Mouse (Mus musculus) adrenal gland, postnatal 25 days (tissue): ENCODE results near the gene March10. TPM values are rescaled to one million over a fixed set of nuclear protein-coding genes. Genes with fewer than 3 reads are reported as not detected.

ENCODE experiments used
- DNase-seq: peaks from one replicate; pipeline ENCODE4 v3.0.0; 2021; ENCODE audit warnings: mixed read lengths
- total RNA-seq: library from RNA; stranded (reverse); gene quantifications from 2 replicates; pipeline ENCODE4 v1.2.3, GENCODE M21; 2021

March10 gene
- total RNA-seq, 1 experiment from 2014 or later, result not detected

DNA sequence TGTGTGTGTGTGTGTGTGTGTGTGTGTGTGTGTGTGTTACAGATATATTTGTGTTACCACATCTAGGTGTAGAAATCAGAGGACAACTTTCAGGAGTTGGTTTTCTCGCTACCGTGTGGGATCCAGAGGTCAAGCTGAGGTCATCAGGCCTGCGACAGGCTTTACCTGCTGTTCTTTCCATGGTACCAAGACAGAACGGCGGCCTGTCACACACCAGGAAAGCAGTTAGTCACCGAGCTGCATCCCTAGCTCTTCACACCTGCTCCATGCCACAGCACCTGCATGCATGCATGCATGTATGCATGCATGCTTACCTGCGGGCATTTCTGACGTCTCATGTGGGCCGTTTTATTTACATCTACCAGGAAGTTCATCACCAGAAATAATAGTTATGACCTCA is 9.0 kb upstream of the March10 start:
- no peak for DNase-seq

DNA sequence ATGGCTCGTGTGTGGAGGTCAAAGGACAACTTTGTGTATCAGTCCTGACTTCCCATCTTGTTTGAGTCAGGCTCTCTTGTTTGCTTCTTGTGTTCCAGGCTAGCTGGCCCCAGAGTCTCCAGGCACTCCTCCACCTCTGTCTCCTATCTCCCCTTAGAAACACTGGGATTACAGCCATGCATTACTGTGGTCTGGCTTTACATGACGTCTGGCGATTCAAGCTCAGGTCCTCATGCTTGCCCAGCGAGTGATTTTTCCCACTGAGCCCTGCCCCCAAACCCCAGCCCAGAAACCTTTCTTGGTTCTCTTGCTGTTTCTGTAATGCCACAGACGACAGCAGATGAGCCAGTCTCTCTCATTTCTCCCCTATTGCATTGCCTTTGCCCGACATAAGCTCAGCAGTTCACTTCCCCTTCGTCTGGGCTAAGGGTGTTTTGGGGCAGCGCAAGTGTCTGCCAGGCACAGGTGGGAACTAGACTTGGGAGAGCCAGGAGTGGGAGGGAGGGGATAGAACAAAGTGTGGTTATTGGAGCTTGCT is 8.0 kb upstream of the March10 start:
- no peak for DNase-seq

GRCm38 (mm10) chr11:105459900-105460299 is 3.4 kb upstream of the March10 start:
- peak; percentile 16 for DNase-seq

DNA sequence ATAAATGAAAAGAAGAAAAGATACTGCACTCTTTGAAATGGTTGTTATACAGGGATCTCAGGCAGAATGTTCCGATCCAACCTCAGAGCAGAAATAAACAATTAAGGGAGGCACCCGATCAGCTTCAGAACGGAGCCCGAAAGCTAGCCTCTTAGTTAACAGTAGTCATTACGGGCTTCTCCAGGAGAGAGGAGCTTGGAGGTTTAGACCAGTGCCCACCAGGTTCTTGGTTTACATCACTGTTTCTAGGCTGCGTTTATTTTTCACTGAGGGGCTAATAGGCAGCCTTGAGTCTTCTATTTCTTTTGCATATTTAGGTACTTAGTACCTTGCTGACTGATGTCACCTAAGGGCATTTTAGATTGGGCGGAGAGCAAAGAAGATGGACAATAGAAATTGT is 506 bp upstream of the March10 start:
- DNase-seq, result no peak

DNA sequence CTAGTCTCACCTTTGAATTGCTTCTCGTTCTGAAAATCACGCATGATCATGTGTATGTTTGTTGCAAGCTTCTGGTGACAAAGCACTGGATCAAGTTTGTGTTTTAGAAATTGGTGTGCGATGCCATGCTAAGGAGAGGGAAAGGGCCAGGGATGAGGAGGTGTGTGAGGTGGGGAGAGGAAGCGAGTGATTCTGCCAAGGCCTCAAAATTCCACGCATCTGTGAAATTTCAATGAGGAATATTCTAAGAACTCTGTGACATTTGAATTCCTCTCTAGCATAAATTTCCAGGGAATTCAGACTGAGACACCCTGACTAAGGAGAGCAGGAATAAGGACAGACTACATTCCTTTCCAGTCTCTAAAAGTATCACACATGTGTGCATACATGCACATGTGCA is 1.4 kb downstream of the March10 start:
- DNase-seq, result no peak

DNA sequence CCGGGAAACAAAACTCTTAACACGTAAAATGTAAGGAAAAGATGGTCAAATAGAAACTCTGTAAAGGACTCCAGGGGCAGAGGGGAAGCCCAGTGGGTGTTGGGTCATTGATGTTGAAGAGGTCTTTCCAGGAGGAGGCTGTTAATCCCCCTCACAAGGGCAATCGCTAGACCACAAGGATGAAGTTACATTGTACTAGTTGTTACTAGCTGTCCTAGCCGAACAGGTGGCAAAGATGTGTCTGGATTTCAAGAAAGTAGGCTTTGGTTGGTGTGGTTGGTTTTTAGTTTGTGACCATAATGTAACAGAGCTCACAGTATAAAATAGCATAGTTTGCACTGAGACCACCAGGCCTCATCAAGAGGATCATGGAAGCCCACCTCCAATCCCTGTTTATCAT is 3.5 kb downstream of the March10 start:
- no peak for DNase-seq

GRCm38 (mm10) chr11:105452504-105452903 is 4.0 kb downstream of the March10 start:
- no peak for DNase-seq

DNA sequence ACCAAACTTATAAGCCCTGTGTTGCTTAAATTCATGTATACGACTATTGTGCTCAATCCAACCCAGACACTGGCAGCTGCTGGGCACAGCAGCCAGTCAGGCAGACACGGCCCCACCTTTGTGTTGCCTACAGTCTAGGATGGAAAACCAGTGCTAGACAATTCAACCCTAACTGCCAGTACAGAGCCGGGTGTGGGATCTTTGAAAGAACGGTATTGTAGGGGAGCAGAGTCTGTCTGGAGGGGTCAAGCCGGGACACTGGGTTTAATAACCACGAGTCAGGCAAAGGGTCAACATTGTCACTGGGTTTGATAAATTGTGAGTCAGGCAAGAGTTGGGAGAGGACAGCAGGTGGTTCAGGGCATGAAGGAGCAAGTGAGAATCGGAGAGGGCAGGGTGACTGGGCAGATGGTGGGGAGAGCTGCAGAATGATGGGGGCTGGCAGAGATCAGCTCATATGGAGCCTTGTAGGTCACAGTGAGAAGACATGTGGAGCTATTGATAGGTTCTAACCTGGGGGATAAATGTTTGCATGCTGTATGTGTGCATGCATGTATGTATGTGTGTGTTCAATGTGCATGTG is 4.9 kb downstream of the March10 start:
- DNase-seq, result no peak

GRCm38 (mm10) chr11:105449581-105450315 is 6.8 kb downstream of the March10 start:
- DNase-seq, result no peak

GRCm38 (mm10) chr11:105447661-105448060 is 8.9 kb downstream of the March10 start:
- no peak for DNase-seq

DNA sequence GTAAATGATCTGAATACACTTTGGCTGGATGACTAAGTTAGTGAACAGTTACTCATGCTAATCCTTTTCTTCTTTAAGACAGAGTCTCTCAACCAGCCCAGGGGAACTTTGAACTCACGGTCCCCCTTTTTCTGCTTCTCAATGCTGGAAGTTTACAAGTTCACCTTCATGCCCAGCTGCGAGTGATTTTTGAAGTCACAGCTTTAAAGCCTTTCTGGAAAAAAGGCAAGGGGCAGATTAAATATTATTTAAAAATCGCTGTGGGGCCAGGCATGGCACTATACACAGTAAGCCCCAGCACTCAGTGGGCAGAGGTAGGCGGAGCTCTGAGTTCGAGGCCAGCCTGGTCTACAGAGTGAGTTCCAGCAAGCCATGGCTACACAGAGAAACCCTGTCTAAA is 10.3 kb downstream of the March10 start:
- no peak for DNase-seq

DNA sequence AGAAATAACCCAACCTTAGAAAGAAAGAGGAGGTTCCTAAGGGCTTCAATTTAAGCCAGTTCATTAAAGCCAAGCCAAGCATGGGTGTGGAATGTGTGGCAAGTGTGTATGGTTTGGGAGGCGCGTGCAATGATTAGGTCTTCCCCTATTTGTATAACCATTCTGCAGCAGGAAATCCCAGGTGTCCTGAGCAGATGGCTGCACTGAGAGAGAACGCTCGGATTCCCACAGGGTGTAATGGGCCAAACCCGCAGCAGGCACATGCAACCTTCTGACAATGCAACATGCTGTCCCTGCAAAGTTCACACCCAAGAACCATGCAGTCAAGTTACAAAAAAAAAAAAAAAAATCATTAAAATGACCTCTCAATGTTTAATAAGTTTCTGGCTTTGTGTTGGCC is 10.8 kb downstream of the March10 start:
- no peak for DNase-seq

DNA sequence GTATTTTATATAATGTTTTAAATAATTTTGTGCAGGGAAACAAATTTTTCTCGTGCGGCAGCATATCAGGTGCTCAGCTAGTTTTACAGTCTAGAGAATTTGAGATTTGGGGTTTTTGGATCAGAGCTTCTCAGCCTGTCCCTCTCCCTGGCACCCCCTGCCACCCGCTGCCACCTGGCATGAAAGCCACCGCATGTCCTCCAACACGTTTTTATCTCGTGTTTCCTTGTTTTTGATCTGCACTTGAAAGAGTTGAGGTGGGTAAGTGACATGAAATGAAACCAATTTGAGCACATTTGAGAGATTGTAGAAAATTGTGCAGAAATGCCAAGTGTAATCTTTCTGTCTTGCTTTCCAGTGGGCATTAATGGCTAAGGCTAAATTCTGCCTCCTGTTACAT is 11.6 kb downstream of the March10 start:
- no peak for DNase-seq

DNA sequence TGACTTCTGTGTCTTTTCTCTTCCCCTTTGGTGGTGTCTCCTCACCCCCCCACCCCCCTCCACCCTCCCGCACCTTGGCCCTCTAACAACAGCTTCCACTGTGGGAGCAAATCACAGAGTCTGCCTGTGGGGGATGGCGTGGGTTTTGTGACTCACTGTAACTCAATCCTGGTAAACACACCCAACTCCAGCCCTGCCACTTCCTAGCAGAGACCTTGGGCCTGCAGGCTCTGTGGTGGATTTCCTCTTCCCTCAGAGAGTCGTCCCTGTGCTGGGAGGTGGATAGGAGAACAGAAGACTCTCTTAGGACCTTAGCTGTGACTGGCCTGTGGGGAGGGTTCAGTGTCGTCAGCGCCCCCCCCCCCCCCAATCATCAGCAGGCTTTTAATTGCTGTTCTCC is 13.0 kb downstream of the March10 start:
- no peak for DNase-seq

GRCm38 (mm10) chr11:105439796-105440195 is 16.7 kb downstream of the March10 start:
- DNase-seq, result no peak

- no peak for DNase-seq
Measured at GRCm38 (mm10) chr11:105438907-105439306, 17.6 kb downstream of the March10 start.

DNA sequence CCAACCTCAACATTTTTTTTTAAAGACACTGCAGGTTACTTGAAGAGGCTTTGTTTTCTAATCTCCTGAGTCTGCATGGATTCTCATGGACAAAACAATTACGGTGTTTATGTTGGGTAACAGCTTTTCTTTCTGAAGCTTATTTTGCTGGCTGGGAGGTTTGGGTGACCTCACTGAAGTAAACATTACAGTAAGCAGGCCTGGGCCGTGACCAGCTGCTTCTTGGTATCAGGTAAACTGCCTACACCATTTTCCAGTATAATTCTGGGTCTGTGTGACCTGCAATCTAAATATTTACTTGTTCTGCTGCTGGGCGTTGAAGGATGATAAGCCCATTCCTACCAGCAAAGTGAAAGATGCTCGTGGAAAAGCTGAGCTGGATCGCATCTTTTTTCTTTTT is 30.1 kb downstream of the March10 start:
- DNase-seq, result no peak

- no peak for DNase-seq
Measured at GRCm38 (mm10) chr11:105424643-105425042, 31.9 kb downstream of the March10 start.

- no peak for DNase-seq
Measured at GRCm38 (mm10) chr11:105420671-105421450, 35.7 kb downstream of the March10 start.

DNA sequence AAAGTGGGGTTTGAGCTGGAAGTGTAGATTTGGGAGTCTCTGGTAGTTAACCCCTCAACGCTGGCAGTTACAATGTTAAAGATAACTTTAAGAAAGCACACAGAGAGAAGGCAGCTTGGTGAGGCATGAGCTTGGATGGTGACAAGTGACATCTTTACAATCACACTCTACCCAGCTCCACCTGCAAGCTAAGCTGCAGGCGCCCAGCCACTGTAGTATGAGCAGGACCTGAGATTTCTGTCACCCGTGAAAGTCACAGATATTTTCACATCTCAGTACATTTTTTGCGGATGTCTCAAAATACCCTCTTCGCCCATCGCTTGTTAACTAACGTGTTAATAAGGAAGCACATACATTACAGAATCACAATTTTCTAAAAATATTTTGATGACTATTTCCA is 36.6 kb downstream of the March10 start:
- no peak for DNase-seq

DNA sequence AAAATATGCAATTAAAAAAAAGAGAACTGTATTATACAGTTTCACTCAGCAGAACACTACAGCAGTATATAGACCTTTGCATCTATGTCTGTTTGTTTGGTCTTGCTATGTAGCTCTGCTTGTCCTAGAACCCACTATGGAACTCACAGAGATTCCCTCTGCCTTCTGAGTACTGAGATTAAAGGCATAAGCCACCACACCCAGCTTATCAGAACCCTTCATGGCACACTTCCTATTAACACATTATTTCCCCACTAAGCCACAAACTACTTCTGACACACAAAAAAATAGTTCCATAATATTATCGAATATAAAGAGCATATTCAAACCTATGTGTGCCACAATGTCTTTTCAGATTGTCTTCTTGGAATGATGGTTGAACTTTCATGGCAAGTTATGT is 42.5 kb downstream of the March10 start:
- no peak for DNase-seq

DNA sequence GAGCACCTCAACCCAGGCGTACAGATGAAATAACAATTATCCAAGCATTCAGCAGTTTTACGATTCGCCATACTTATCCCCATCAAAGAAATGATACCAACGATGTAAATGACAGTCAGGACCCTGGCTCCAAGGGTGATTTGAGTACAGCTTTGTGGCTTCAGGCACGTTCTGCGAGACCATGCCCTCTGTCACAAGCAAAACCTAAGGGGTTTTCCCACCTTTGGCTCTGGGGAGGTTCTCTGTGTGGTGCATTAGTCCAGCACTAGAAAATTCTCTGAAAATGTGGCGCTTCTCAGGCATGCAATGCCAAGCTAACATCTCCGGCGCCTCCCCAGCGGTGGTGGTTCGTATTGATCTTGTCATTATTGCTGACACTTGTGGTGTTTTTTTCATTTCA is 47.1 kb downstream of the March10 start:
- DNase-seq, result no peak

GRCm38 (mm10) chr11:105407846-105408441 is 48.6 kb downstream of the March10 start:
- DNase-seq, result no peak
